Mouse (Mus musculus) limb, embryonic 14.5 days (tissue): ENCODE measurements around the gene Zfp821. TPM values are rescaled to one million over a fixed set of nuclear protein-coding genes. Genes with fewer than 3 reads are reported as not detected.

Source experiments
- ATAC-seq: fragments of 200-750 bp; cut with Nextera tagmentation; 2 replicates; pipeline ENCODE4 v1.8.0; 2017; ENCODE audit warnings: low read depth, moderate number of reproducible peaks, moderate TSS enrichment; ENCODE audit not compliant: low FRiP score
- DNase-seq: peaks from one replicate; pipeline ENCODE4 v3.0.0-alpha.2; 2015; ENCODE audit warnings: low spot score
- H3K27ac ChIP-seq: fragments of 300-500 bp; sonication (generic); replicated peaks from 2 replicates; pipeline ENCODE4 v1.5.1; 2014; ENCODE audit warnings: low read depth, mild to moderate bottlenecking, low read length, moderate library complexity, mixed read lengths
- H3K27me3 ChIP-seq: fragments of 300-500 bp; sonication (generic); 2 replicates; pipeline ENCODE4 v1.6.1; 2014; ENCODE audit warnings: low read length, mixed read lengths; ENCODE audit not compliant: control insufficient read depth, insufficient read depth
- H3K36me3 ChIP-seq: fragments of 300-500 bp; sonication (generic); 2 replicates; pipeline ENCODE4 v1.6.1; 2014; ENCODE audit warnings: mild to moderate bottlenecking, low read length, moderate library complexity, mixed read lengths; ENCODE audit not compliant: control insufficient read depth, insufficient read depth
- H3K4me1 ChIP-seq: fragments of 300-500 bp; sonication (generic); 2 replicates; pipeline ENCODE4 v1.6.1; 2014; ENCODE audit warnings: antibody characterized with exemption, low read length, mixed read lengths; ENCODE audit not compliant: control insufficient read depth, insufficient read depth
- H3K4me2 ChIP-seq: fragments of 300-500 bp; sonication (generic); replicated peaks from 2 replicates; pipeline ENCODE4 v1.6.1; 2014; ENCODE audit warnings: low read depth, mild to moderate bottlenecking, low read length, moderate library complexity; ENCODE audit not compliant: severe bottlenecking
- H3K4me3 ChIP-seq: fragments of 300-500 bp; sonication (generic); replicated peaks from 2 replicates; pipeline ENCODE4 v1.5.1; 2014; ENCODE audit warnings: low read length
- H3K9ac ChIP-seq: fragments of 300-500 bp; sonication (generic); 2 replicates; pipeline ENCODE4 v1.6.1; 2014; ENCODE audit warnings: mild to moderate bottlenecking, low read depth, low read length, moderate library complexity; ENCODE audit not compliant: severe bottlenecking
- H3K9me3 ChIP-seq: fragments of 300-500 bp; sonication (generic); 2 replicates; pipeline ENCODE4 v1.6.1; 2016; ENCODE audit warnings: low read length; ENCODE audit not compliant: control insufficient read depth
- POLR2A ChIP-seq: fragments of 200-500 bp; IDR thresholded peaks from 2 replicates; pipeline ENCODE4 v1.8.0; 2012; ENCODE audit warnings: inconsistent platforms, mild to moderate bottlenecking, moderate library complexity, borderline replicate concordance; ENCODE audit not compliant: insufficient read depth, insufficient read length; ENCODE audit errors: extremely low read depth
- WGBS: fragments of 180-500 bp; shearing (Covaris S2); extraction: QIAGEN DNeasy Blood & Tissue Kit; methylation state at CpG from one replicate; pipeline ENCODE4 v1.1.7; 2014; 5-methylcytosine and 5-hydroxymethylcytosine counted together
- polyA plus RNA-seq, 2 experiments: library from polyadenylated mRNA; depleted of rRNA in 1 of 2; stranded (reverse) in 1 of 2; unstranded in 1 of 2; fragments of >200 nt; fragmentation: Nextera tagmentation in 1 of 2; extraction: Ambion mirVana in 1 of 2; gene quantifications; 2 replicates each; pipeline versions ENCODE4 v1.2.1 to v1.2.3; 2012 to 2014

Zfp821 gene
- polyA plus RNA-seq, 2 experiments = 28.6 to 36.8 TPM

DNA sequence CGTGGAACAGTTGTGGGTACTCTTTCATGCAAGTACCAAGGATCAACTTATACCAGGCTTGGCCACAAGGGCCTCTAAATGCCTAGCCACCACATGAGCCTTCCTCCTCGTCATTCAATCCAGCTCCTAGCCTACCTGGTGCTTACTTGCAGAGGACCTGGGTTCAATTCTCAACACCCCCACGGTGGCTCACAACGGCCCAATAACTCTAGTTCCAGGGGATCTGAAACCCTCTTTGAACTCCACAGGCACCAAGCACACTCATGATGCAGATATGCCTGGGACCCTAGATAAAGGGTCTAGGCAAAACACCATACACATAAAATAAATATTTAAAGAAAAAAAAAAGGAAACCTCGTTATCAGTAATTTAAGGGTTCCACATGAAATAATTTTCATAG, 13.6 kb upstream of the Zfp821 start:
- DNase-seq (peak; percentile 21), ATAC-seq (no peak)
- Histone ChIP-seq H3K4me1 (peaks cover 24% of the 10 kb centered on the region), H3K4me2 (peak overlapping the region; percentile 64), H3K9me3 (no peaks in the 10 kb centered on the region), H3K4me3 (peak overlapping the region; percentile 99), H3K36me3 (no peaks in the 10 kb centered on the region; the same call in 1 of the 2 replicates), H3K27ac (no peak overlapping the region), H3K9ac (peak overlapping the region; percentile 94), H3K27me3 (no peaks in the 10 kb centered on the region)
- no peak for TF ChIP-seq POLR2A
- 41% methylated on average over 5 of the region's 5 CpGs for WGBS

DNA sequence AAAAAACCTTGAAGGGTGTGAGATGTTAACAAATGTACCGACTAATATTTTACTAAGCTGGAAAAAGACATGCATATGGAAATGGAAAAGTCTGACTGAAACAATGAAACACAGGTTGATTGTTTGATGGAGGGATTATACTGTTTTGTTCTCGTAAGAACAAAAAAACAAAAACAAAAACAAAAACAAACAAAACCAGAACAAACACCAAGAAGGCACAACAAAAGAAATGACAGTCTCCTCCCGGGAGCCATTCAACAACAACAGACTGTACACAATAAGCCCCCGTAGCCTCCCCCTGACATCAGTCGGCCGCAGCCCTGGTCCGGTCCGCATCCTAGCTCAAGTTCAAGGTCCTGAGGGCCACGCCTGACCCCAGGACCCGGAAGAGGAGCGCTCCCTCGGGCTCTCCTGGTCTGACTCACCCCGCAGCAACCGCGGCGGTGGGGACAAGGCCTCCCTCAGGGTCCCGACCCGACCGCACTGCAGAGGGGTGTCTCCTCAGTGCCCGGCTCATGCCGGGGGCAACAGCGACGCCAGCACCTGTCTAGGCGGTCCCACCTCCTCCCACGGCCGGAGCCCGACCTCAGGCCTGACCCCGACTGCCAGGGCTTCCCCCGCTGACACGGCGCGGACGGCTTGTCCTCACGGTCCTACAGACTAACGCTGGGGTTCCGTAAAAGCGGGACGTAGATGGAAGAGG, 12.8 kb upstream of the Zfp821 start:
- WGBS = 1% methylated on average over 38 of the region's 38 CpGs
- DNase-seq (peak; percentile 10), ATAC-seq (peak; percentile 35)
- Histone ChIP-seq H3K4me3 (peak overlapping the region; percentile 99), H3K27me3 (no peaks in the 10 kb centered on the region), H3K4me1 (peaks cover 24% of the 10 kb centered on the region), H3K4me2 (peak overlapping the region; percentile 64), H3K36me3 (no peaks in the 10 kb centered on the region; the same call in 1 of the 2 replicates), H3K9ac (peak overlapping the region; percentile 94), H3K9me3 (no peaks in the 10 kb centered on the region), H3K27ac (peak overlapping the region; percentile 70; the same call in 1 of the 2 replicates)
- TF ChIP-seq POLR2A = no peak

- Histone ChIP-seq H3K4me2 (peak within 1 kb of the TSS; percentile 73), H3K27me3 (no peaks in the 10 kb centered on the region), H3K9me3 (no peaks in the 10 kb centered on the region), H3K36me3 (no peaks in the 10 kb centered on the region; the same call in 1 of the 2 replicates), H3K27ac (peak within 1 kb of the TSS; percentile 70; the same call in 1 of the 2 replicates), H3K9ac (peak within 1 kb of the TSS; percentile 94), H3K4me1 (peaks cover 24% of the 10 kb centered on the region), H3K4me3 (peak within 1 kb of the TSS; percentile 99)
- peak; percentile 86 for TF ChIP-seq POLR2A
- under 1% methylated on average over 56 of the region's 57 CpGs for WGBS
- ATAC-seq (peak; percentile 99), DNase-seq (peak; percentile 100)
Measured at GRCm38 (mm10) chr8:109693146-109693900, 12.0 kb upstream of the Zfp821 start, which contains the start of gene Ist1. TSS of gene Ist1 (minus strand) at chr8:109693260.

DNA sequence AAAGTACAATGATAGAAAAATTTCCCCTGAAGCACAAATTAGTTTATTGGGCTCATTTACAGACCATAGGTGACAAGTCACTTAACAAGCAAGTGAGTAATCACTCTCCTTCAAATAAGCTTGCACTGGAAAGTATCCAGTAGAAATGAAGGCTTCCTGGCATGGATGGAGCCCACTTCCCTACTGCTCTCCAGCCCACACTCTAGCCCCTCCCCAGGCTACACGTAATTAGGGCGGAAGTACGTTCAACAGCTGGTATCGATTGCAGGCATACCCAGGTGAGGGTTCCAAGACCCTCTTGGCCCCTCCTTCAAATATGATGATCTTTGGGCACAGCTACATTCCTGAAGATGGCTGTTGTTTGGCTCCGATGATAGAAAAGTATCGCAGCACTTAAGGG, 11.2 kb upstream of the Zfp821 start:
- ATAC-seq = no peak
- 0 out of 2 replicates have a peak overlapping the region, but pooled peaks have one; percentile 99 for H3K4me3 ChIP-seq

DNA sequence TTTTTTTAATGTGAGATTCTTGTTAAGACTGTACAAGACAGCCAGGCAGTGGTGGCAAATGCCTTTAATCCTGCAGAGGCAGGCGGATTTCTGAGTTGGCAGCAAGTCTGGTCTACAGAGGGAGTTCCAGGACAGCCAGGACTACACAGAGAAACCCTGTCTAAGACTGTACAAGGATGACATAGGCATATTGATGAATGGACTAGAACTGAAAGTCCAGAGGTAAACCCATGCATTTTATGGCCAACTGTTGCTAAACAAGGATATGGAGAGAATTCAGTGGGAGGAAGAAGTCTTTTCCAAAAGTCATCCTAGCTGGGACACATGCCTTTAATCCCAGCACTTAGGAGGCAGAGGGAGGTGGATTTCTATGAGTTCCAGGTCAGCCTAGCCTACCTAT, 7.6 kb upstream of the Zfp821 start:
- H3K9ac ChIP-seq = no peak overlapping the region
- no peak overlapping the region for H3K4me2 ChIP-seq
- ATAC-seq = no peak
- 82% methylated on average over 1 of the region's 1 CpGs for whole genome bisulfite sequencing
- H3K4me1 ChIP-seq = peaks cover 10% of the 10 kb centered on the region; the same call in 1 of the 2 replicates
- no peak overlapping the region for H3K27ac ChIP-seq
- no peaks in the 10 kb centered on the region for H3K9me3 ChIP-seq
- no peak for TF ChIP-seq POLR2A
- no peaks in the 10 kb centered on the region for H3K36me3 ChIP-seq
- no peak for DNase-seq
- no peaks in the 10 kb centered on the region for H3K27me3 ChIP-seq
- no peak overlapping the region for H3K4me3 ChIP-seq

More for the DNA sequence above, 11.2 kb upstream of the Zfp821 start:
- H3K36me3 ChIP-seq = no peaks in the 10 kb centered on the region; the same call in 1 of the 2 replicates
- WGBS = 33% methylated on average over 6 of the region's 6 CpGs
- no peak for TF ChIP-seq POLR2A
- no peak overlapping the region for H3K27ac ChIP-seq
- no peak for DNase-seq
- no peaks in the 10 kb centered on the region for H3K27me3 ChIP-seq
- peaks cover 24% of the 10 kb centered on the region for H3K4me1 ChIP-seq
- H3K9ac ChIP-seq = no peak overlapping the region
- no peaks in the 10 kb centered on the region for H3K9me3 ChIP-seq
- peak overlapping the region; percentile 73; the same call in 1 of the 2 replicates for H3K4me2 ChIP-seq
